Mouse (Mus musculus) kidney, embryonic 14.5 days (tissue): ENCODE data around the gene Ptgr1. TPM values are rescaled to one million over a fixed set of nuclear protein-coding genes. Genes with fewer than 3 reads are reported as not detected.

Experiments used
- ATAC-seq: fragments of 200-750 bp; cut with Nextera tagmentation; 2 replicates; pipeline ENCODE4 v1.8.0; 2017; ENCODE audit warnings: moderate number of reproducible peaks, mild to moderate bottlenecking, moderate TSS enrichment, moderate library complexity; ENCODE audit not compliant: low FRiP score, low TSS enrichment
- H3K27ac ChIP-seq: fragments of 300-500 bp; sonication (generic); 2 replicates; pipeline ENCODE4 v1.5.1; 2014; ENCODE audit warnings: low read depth, mild to moderate bottlenecking, low read length, moderate library complexity, mixed read lengths
- H3K27me3 ChIP-seq: fragments of 300-500 bp; sonication (generic); 2 replicates; pipeline ENCODE4 v1.6.1; 2014; ENCODE audit warnings: mild to moderate bottlenecking, low read length; ENCODE audit not compliant: control insufficient read depth, insufficient read depth
- H3K36me3 ChIP-seq: fragments of 300-500 bp; sonication (generic); 2 replicates; pipeline ENCODE4 v1.6.1; 2014; ENCODE audit warnings: low read length, mixed read lengths; ENCODE audit not compliant: control insufficient read depth, insufficient read depth
- H3K4me1 ChIP-seq: fragments of 300-500 bp; sonication (generic); 2 replicates; pipeline ENCODE4 v1.6.1; 2014; ENCODE audit warnings: low read length, mixed read lengths; ENCODE audit not compliant: control insufficient read depth, insufficient read depth
- H3K4me2 ChIP-seq: fragments of 300-500 bp; sonication (generic); replicated peaks from 2 replicates; pipeline ENCODE4 v1.6.1; 2014; ENCODE audit warnings: low read depth, mild to moderate bottlenecking, low read length
- H3K4me3 ChIP-seq: fragments of 300-500 bp; sonication (generic); 2 replicates; pipeline ENCODE4 v1.5.1; 2014; ENCODE audit warnings: mild to moderate bottlenecking, low read length
- H3K9ac ChIP-seq: fragments of 300-500 bp; sonication (generic); 2 replicates; pipeline ENCODE4 v1.6.1; 2014; ENCODE audit warnings: low read depth, mild to moderate bottlenecking, low read length, moderate library complexity
- H3K9me3 ChIP-seq: fragments of 300-500 bp; sonication (generic); 2 replicates; pipeline ENCODE4 v1.6.1; 2016; ENCODE audit warnings: low read length; ENCODE audit not compliant: control insufficient read depth
- WGBS: fragments of 180-500 bp; shearing (Covaris S2); extraction: QIAGEN DNeasy Blood & Tissue Kit; methylation state at CpG from one replicate; pipeline ENCODE4 v1.1.7; 2014; 5-methylcytosine and 5-hydroxymethylcytosine counted together
- polyA plus RNA-seq: library from polyadenylated mRNA; unstranded; fragments of >200 nt; fragmentation: Nextera tagmentation; extraction: Ambion mirVana; gene quantifications from 2 replicates; pipeline ENCODE4 v1.2.1, GENCODE M21; 2014

The Ptgr1 gene
- polyA plus RNA-seq, 1 experiment from 2014 or later: 25.3 TPM

DNA sequence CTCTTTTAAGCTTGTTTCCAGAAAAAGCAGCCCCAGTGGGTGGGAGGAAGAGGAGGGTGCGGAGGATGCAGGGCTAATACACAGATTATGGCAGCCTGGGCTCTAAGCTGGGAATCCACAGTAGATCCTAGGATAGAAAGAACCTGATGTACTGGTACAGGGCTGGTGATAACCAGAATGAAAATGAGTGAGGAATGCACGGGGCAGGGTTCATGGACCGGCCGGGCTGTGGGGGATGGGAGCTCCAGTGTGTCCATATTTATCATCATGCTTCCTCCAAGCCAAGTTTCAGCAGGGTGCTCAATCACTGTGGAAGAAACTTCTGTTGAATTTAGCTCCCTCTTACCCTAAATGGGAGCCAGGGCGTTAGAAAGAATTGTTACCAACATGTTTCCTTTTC lies 10.2 kb upstream of the Ptgr1 start:
- Histone ChIP-seq H3K27me3 (no peaks in the 10 kb centered on the region), H3K4me2 (no peak overlapping the region), H3K4me1 (peaks cover 3% of the 10 kb centered on the region; the same call in 1 of the 2 replicates), H3K27ac (no peak overlapping the region), H3K36me3 (no peaks in the 10 kb centered on the region), H3K9ac (no peak overlapping the region), H3K4me3 (no peak overlapping the region), H3K9me3 (no peaks in the 10 kb centered on the region)
- 57% methylated on average over 5 of the region's 5 CpGs for WGBS
- ATAC-seq: no peak

DNA sequence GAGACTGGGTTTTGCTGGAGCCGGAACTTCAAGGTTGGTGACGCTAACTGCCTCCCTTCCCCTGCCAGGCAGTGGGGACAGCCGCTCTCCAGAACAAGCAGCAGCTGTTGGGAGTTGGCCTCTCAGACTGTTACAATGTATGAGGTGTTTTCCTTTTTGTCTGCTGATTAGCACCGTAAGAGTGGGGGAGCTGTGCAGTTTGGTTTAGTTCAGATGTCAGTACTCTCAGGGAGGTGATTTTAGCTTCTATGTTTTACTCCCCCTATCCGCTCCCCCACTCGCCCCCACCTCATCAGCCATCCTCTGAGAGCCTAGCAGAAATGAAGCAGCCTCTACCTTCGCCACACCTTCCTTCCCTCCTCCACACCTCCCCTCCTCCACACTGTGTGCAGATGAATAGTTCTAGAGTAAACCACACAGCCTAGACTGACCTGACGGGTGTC lies 8.4 kb upstream of the Ptgr1 start:
- no peak overlapping the region for H3K4me2 ChIP-seq
- H3K27me3 ChIP-seq: no peaks in the 10 kb centered on the region
- H3K4me3 ChIP-seq: no peak overlapping the region
- H3K9ac ChIP-seq: no peak overlapping the region
- H3K36me3 ChIP-seq: no peaks in the 10 kb centered on the region
- 25% methylated on average over 8 of the region's 8 CpGs for WGBS
- peak; percentile 79 for ATAC-seq
- no peaks in the 10 kb centered on the region for H3K9me3 ChIP-seq
- H3K27ac ChIP-seq: 0 out of 2 replicates have a peak overlapping the region, but pooled peaks have one; percentile 6
- peaks cover 3% of the 10 kb centered on the region; the same call in 1 of the 2 replicates for H3K4me1 ChIP-seq

DNA sequence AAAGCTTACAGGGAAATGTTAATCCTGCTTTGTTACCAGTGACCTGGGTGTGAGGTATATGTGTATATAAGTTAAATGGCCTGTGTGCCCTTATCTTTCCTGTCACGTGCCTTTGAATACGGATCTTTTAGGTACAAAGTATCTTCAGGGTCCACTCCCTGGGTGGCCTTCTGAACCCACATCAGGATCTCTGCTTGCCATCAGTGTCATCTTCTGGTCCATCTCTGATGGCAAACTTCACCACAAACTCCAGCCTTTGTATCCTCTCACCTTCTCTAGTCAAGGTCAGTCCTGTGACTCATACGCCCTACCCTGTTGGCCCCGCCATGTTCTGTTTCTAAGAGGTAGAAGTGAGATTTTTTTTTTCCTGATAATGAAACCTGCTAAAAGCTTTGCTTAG lies 7.8 kb upstream of the Ptgr1 start, which contains the start of gene Dnajc25:
Dnajc25 (plus strand) TSS at position 301 of the 400 bp plus-strand sequence.
- peaks cover 3% of the 10 kb centered on the region; the same call in 1 of the 2 replicates for H3K4me1 ChIP-seq
- H3K27me3 ChIP-seq: no peaks in the 10 kb centered on the region
- WGBS: 67% methylated on average over 4 of the region's 4 CpGs
- no peak within 1 kb of the TSS for H3K4me2 ChIP-seq
- ATAC-seq: no peak
- no peak within 1 kb of the TSS for H3K4me3 ChIP-seq
- 0 out of 2 replicates have a peak within 1 kb of the TSS, but pooled peaks have one; percentile 6 for H3K27ac ChIP-seq
- H3K36me3 ChIP-seq: no peaks in the 10 kb centered on the region
- H3K9ac ChIP-seq: no peak within 1 kb of the TSS
- H3K9me3 ChIP-seq: no peaks in the 10 kb centered on the region

GRCm38 (mm10) chr4:58992195-58992594 lies 5.3 kb upstream of the Ptgr1 start:
- 78% methylated on average over 5 of the region's 5 CpGs for WGBS
- H3K9ac ChIP-seq: no peak overlapping the region
- no peak overlapping the region for H3K4me2 ChIP-seq
- H3K9me3 ChIP-seq: no peaks in the 10 kb centered on the region
- peaks cover 8% of the 10 kb centered on the region; the same call in 1 of the 2 replicates for H3K4me1 ChIP-seq
- no peak overlapping the region for H3K4me3 ChIP-seq
- ATAC-seq: no peak
- H3K36me3 ChIP-seq: no peaks in the 10 kb centered on the region
- no peak overlapping the region for H3K27ac ChIP-seq
- H3K27me3 ChIP-seq: no peaks in the 10 kb centered on the region

- no peaks in the 10 kb centered on the region for H3K27me3 ChIP-seq
- no peak for ATAC-seq
- 89% methylated on average over 17 of the region's 17 CpGs for WGBS
- no peak overlapping the region for H3K4me3 ChIP-seq
- no peak overlapping the region for H3K4me2 ChIP-seq
- H3K9ac ChIP-seq: no peak overlapping the region
- peaks cover 11% of the 10 kb centered on the region; the same call in 1 of the 2 replicates for H3K4me1 ChIP-seq
- H3K27ac ChIP-seq: no peak overlapping the region
- no peaks in the 10 kb centered on the region for H3K36me3 ChIP-seq
- H3K9me3 ChIP-seq: no peaks in the 10 kb centered on the region
These were observed 3.9 kb upstream of the Ptgr1 start for GRCm38 (mm10) chr4:58990609-58991434.

DNA sequence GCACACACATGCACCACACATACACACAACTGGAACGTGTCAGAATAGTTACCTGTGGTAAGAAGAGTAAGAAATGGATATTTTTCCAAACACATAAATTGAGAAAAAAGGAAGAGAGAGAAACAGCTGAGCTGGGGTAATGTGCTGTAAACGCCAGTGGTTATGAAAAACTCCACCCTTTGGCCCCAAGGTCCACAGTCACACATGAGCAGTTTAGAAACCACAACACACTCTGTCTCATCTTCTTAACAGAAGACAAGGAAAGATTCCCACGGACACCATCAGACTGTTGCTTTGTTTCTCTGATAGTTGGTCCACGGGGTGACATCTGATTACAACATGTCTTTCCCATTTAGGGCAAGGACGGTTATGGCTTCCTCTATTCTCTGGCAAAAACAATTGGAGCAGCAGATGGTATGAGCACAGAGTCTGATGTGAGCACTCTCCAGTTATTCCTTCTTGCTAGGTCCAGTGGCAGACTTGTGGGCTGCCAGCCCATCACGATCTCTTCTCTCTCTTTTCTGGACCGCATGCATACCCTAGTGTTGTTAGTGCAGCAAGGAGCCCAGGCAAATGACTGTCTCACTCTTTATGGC lies 2.5 kb upstream of the Ptgr1 start:
- 0 out of 2 replicates have a peak, but pooled peaks cover 8% of the 10 kb centered on the region for H3K4me1 ChIP-seq
- no peaks in the 10 kb centered on the region for H3K27me3 ChIP-seq
- WGBS: 76% methylated on average over 7 of the region's 7 CpGs
- H3K9me3 ChIP-seq: no peaks in the 10 kb centered on the region
- H3K4me3 ChIP-seq: no peak overlapping the region
- no peak overlapping the region for H3K4me2 ChIP-seq
- no peak overlapping the region for H3K9ac ChIP-seq
- H3K27ac ChIP-seq: no peak overlapping the region
- H3K36me3 ChIP-seq: no peaks in the 10 kb centered on the region
- no peak for ATAC-seq

GRCm38 (mm10) chr4:58985157-58985648 lies 1.7 kb downstream of the Ptgr1 start:
- Histone ChIP-seq H3K27me3 (no peaks in the 10 kb centered on the region), H3K4me3 (no peak overlapping the region), H3K4me2 (no peak overlapping the region), H3K27ac (no peak overlapping the region), H3K4me1 (0 out of 2 replicates have a peak, but pooled peaks cover 8% of the 10 kb centered on the region), H3K36me3 (no peaks in the 10 kb centered on the region), H3K9ac (no peak overlapping the region), H3K9me3 (no peaks in the 10 kb centered on the region)
- ATAC-seq: no peak
- 25% methylated on average over 7 of the region's 7 CpGs for WGBS

DNA sequence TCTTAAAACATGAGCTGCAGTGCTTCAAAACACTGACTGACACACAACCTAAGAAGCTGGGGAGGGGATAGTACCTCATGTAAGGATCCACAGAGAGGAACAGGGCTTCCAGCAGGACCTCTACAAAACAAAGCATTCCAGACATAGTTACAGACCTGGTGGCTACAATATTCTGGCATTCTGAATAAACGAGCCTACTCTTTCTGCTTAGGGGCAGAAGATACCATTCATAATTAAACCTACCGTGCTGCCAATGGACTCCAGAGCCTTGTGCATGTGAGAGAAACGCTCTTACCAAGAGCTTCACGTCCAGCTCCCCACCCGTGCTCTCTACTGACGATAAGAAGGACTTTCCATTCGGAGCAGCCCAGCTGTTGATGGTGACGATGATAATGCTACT lies 4.1 kb downstream of the Ptgr1 start:
- Histone ChIP-seq H3K36me3 (no peaks in the 10 kb centered on the region), H3K9ac (no peak overlapping the region), H3K27ac (no peak overlapping the region), H3K4me1 (0 out of 2 replicates have a peak, but pooled peaks cover 8% of the 10 kb centered on the region), H3K27me3 (no peaks in the 10 kb centered on the region), H3K9me3 (no peaks in the 10 kb centered on the region), H3K4me2 (no peak overlapping the region), H3K4me3 (no peak overlapping the region)
- 85% methylated on average over 8 of the region's 8 CpGs for WGBS
- no peak for ATAC-seq

DNA sequence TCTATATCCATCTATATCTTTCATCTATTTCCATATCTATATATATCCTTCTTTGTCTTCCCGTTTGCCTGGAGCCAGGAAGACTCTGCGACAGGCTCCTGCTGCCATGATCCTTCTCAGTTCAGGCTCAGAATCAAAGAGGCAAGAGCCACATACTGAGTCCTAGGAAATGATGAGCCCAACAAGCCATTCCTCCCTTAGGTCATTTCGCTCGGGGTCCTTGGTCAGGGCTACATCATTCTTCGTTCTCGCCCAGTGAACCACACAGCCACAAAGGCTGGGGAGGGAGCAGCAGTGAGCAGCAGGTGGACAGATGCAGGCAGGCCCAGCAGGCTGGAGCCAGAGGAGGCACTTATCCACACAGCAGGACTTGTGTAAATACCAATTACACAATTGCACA lies 5.5 kb downstream of the Ptgr1 start:
- Histone ChIP-seq H3K4me2 (no peak overlapping the region), H3K27ac (no peak overlapping the region), H3K4me3 (no peak overlapping the region), H3K9me3 (no peaks in the 10 kb centered on the region), H3K4me1 (no peaks in the 10 kb centered on the region), H3K36me3 (no peaks in the 10 kb centered on the region), H3K27me3 (no peaks in the 10 kb centered on the region), H3K9ac (no peak overlapping the region)
- no peak for ATAC-seq
- 81% methylated on average over 6 of the region's 6 CpGs for WGBS
